10 mouse cellular contexts compared by ENCODE assay signal in the genomic region with DNA sequence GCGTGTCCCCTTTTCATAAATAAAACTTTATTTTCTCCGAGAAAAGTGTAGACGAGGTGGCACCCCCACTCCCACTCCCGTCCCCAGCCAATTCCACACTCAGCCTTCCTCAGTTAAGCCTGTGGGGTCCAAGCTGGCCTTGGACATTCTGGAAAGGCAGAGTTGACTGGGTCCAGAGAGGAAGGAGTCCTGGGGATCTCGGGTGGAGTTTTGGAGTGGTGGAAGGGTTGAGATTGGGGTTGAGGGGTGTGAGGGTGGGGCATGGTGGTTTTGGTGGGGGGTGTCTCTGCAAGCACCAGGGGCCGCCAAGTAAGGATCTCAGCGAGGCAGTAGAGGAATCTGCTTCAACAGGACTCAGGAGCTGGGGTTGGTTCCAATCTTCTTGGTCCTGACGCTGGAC. TPM values are rescaled to one million over a fixed set of nuclear protein-coding genes. Genes with fewer than 3 reads are reported as not detected.
A peak's percentile ranks its signal among the peaks of the same experiment; 100 is the strongest.
DNase-seq lines count a peak whose midpoint lies in the region; ATAC-seq and TF ChIP-seq lines count a peak whose summit lies in the region.
"Had no signal": no experiment of that assay in that cellular context is flagged by ENCODE, and none has a peak within 500 bp of the region (broad histone marks: within the 10 kb centered on the region; RNA-seq: fewer than 3 reads in every experiment).

No protein-coding gene starts in this region.

- H3K27ac ChIP-seq in cerebellum, adult 2 months (ENCODE audit: insufficient read depth, low read length) = no peak overlapping the region
- no peak overlapping the region for H3K27ac ChIP-seq in midbrain, embryonic 14.5 days (replicated peaks; ENCODE audit: low read depth, low read length)
- H3K27ac ChIP-seq: liver, embryonic 14.5 days; midbrain, embryonic 13.5 days had no signal

- WGBS in cerebellum, adult 2 months = 82% methylated on average over 8 of the region's 8 CpGs
- WGBS in midbrain, embryonic 14.5 days = 86% methylated on average over 8 of the region's 8 CpGs

- no peak for TF ChIP-seq CTCF in cerebellum, adult 2 months (IDR thresholded peaks at IDR 0.05; ENCODE audit: borderline replicate concordance, insufficient read depth, low read depth, low read length)

- H3K9ac ChIP-seq in midbrain, embryonic 14.5 days (replicated peaks; ENCODE audit: low read length) = no peak overlapping the region
- H3K9ac ChIP-seq: liver, embryonic 14.5 days; midbrain, embryonic 13.5 days had no signal

- H3K4me3 ChIP-seq in cerebellum, adult 2 months (replicated peaks; ENCODE audit: insufficient read depth, low read depth, low read length) = no peak overlapping the region
- H3K4me3 ChIP-seq in midbrain, embryonic 14.5 days (replicated peaks; ENCODE audit: low read depth, low read length) = no peak overlapping the region
- H3K4me3 ChIP-seq: midbrain, embryonic 13.5 days had no signal

- no peak overlapping the region for H3K4me2 ChIP-seq in midbrain, embryonic 14.5 days (ENCODE audit: low read length)
- H3K4me2 ChIP-seq: midbrain, embryonic 13.5 days had no signal

- H3K36me3 ChIP-seq in midbrain, embryonic 14.5 days (ENCODE audit: control insufficient read depth, insufficient read depth, low read length) = no peaks in the 10 kb centered on the region
- H3K36me3 ChIP-seq: midbrain, embryonic 13.5 days had no signal

- H3K4me1 ChIP-seq in cerebellum, adult 2 months (ENCODE audit: control insufficient read depth, insufficient read depth, low read length) = no peaks in the 10 kb centered on the region
- no peaks in the 10 kb centered on the region for H3K4me1 ChIP-seq in midbrain, embryonic 14.5 days (ENCODE audit: control insufficient read depth, insufficient read depth, low read length)
- H3K4me1 ChIP-seq: midbrain, embryonic 13.5 days had no signal

- no peaks in the 10 kb centered on the region for H3K27me3 ChIP-seq in cerebellum, adult 2 months (ENCODE audit: control insufficient read depth, insufficient read depth, low read length)
- no peaks in the 10 kb centered on the region for H3K27me3 ChIP-seq in midbrain, embryonic 14.5 days (ENCODE audit: control insufficient read depth, insufficient read depth, low read length)

- H3K9me3 ChIP-seq in midbrain, embryonic 14.5 days (ENCODE audit: control insufficient read depth, low read length) = no peaks in the 10 kb centered on the region
- H3K9me3 ChIP-seq: midbrain, embryonic 13.5 days had no signal

- DNase-seq in cerebellum, adult 2 months = peak; percentile 12 to 20
- no peak for DNase-seq in cerebellum, adult 9-10 months
- DNase-seq in layer of hippocampus, adult 11-12 months (ENCODE audit: low spot score) = peak; percentile 6
- no peak for DNase-seq in layer of hippocampus, postnatal 14 days (ENCODE audit: low spot score in 2 of 2)
- DNase-seq in urinary bladder, postnatal 25 days (ENCODE audit: low spot score) = peak; percentile 6
- DNase-seq in urinary bladder, adult 18-20 months (ENCODE audit: low spot score in 2 of 2) = no peak
- peak; percentile 24 to 65 for DNase-seq in urinary bladder, postnatal 4 days (ENCODE audit: low spot score in 2 of 2)
- DNase-seq in midbrain, embryonic 14.5 days = no peak

- TF ChIP-seq POLR2A in cerebellum, adult 2 months (IDR thresholded peaks at IDR 0.05; ENCODE audit: borderline replicate concordance, insufficient read depth, low read length) = no peak

- ATAC-seq in midbrain, embryonic 14.5 days (ENCODE audit: low FRiP score, low TSS enrichment) = no peak
- ATAC-seq: midbrain, embryonic 13.5 days had no signal

RNA-seq across cellular contexts. Expression of a gene that starts 52.7 kb away (rescaled TPM):
- polyA plus RNA-seq in cerebellum, adult 2 months (2012; rRNA removed) = 24.3 and 24.4 TPM in 2 replicates
- total RNA-seq in layer of hippocampus, postnatal 14 days (2021) = 10 to 100 TPM; 20.6 to 31.0 TPM
- polyA plus RNA-seq in midbrain, embryonic 14.5 days (2014; fragmentation: Nextera tagmentation; extraction: Ambion mirVana) = 79.0 and 91.9 TPM in 2 replicates

Comparison
In these comparisons a context has a peak if more than half of its experiments do, and no peak if none do; other contexts are left out.
1. DNase-seq: peak in cerebellum, adult 2 months (2 of 2), layer of hippocampus, adult 11-12 months (single experiment), urinary bladder, postnatal 25 days (single experiment) and urinary bladder, postnatal 4 days (2 of 2); none in cerebellum, adult 9-10 months (single experiment), layer of hippocampus, postnatal 14 days (0 of 2), urinary bladder, adult 18-20 months (0 of 2) and midbrain, embryonic 14.5 days (single experiment).